Mouse (Mus musculus) macrophage (primary cell): Measurements from ENCODE around the gene Man2a1. TPM values are rescaled to one million over a fixed set of nuclear protein-coding genes. Genes with fewer than 3 reads are reported as not detected.
"Not testable (repeated sequence)": the region's sequence is repeated elsewhere in the genome, so short reads cannot be mapped to it uniquely, and the experiment has no call there.

Experiments used
- H3K27ac ChIP-seq: fragments of 350-480 bp; formaldehyde crosslinking; 2 replicates; pipeline ENCODE4 v1.9.0; 2021
- H3K36me3 ChIP-seq: fragments of 350-480 bp; formaldehyde crosslinking; 2 replicates; pipeline ENCODE4 v1.9.0; 2021; ENCODE audit errors: inconsistent target
- H3K4me3 ChIP-seq: fragments of 350-480 bp; formaldehyde crosslinking; 2 replicates; pipeline ENCODE4 v1.9.0; 2021; ENCODE audit errors: inconsistent target
- H3K79me2 ChIP-seq: fragments of 350-480 bp; formaldehyde crosslinking; 2 replicates; pipeline ENCODE4 v1.9.0; 2021; ENCODE audit errors: inconsistent target
- WGBS: methylation state at CpG from one replicate; pipeline ENCODE4 v1.1.7; 2026; ENCODE audit warnings: inconsistent platforms; ENCODE audit not compliant: missing documents; 5-methylcytosine and 5-hydroxymethylcytosine counted together
- polyA plus RNA-seq: library from polyadenylated mRNA; stranded (reverse); fragments of 250-400 nt; gene quantifications from 3 replicates; pipeline ENCODE4 v1.2.4, GENCODE M21; 2018; ENCODE audit warnings: inconsistent platforms

Gene Man2a1
- polyA plus RNA-seq, 1 experiment from 2014 or later: 83.0 TPM

GRCm38 (mm10) chr17:64754142-64754863, 153.8 kb downstream of the Man2a1 start:
- H3K36me3 ChIP-seq: no peaks in the 10 kb centered on the region
- peak overlapping the region; percentile 10; the same call in 1 of the 2 replicates for H3K4me3 ChIP-seq
- H3K27ac ChIP-seq: peak overlapping the region; percentile 75
- 2% methylated on average over 7 of the region's 9 CpGs for WGBS
- no peaks in the 10 kb centered on the region for H3K79me2 ChIP-seq

- no peaks in the 10 kb centered on the region for H3K36me3 ChIP-seq
- no peak overlapping the region for H3K27ac ChIP-seq
Observed at GRCm38 (mm10) chr17:64755191-64755590, 154.7 kb downstream of the Man2a1 start.

GRCm38 (mm10) chr17:64762651-64763050, 162.1 kb downstream of the Man2a1 start:
- H3K36me3 ChIP-seq, H3K4me3 ChIP-seq, H3K79me2 ChIP-seq, H3K27ac ChIP-seq: not testable (repeated sequence)
- 100% methylated on average over 1 of the region's 4 CpGs for WGBS

More at GRCm38 (mm10) chr17:64755191-64755590, 154.7 kb downstream of the Man2a1 start:
- 58% methylated on average over 5 of the region's 5 CpGs for WGBS
- H3K79me2 ChIP-seq: no peaks in the 10 kb centered on the region
- H3K4me3 ChIP-seq: no peak overlapping the region

- 90% methylated on average over 4 of the region's 4 CpGs for WGBS
- no peak overlapping the region for H3K27ac ChIP-seq
- no peaks in the 10 kb centered on the region for H3K36me3 ChIP-seq
- H3K4me3 ChIP-seq: no peak overlapping the region
- no peaks in the 10 kb centered on the region for H3K79me2 ChIP-seq
Observed at GRCm38 (mm10) chr17:64763491-64763890, 163.0 kb downstream of the Man2a1 start.

GRCm38 (mm10) chr17:64764175-64765122, 163.9 kb downstream of the Man2a1 start:
- H3K79me2 ChIP-seq: no peaks in the 10 kb centered on the region
- no peak overlapping the region for H3K27ac ChIP-seq
- H3K36me3 ChIP-seq: no peaks in the 10 kb centered on the region
- WGBS: 92% methylated on average over 11 of the region's 11 CpGs
- H3K4me3 ChIP-seq: no peak overlapping the region

- H3K4me3 ChIP-seq: no peak overlapping the region
- no peak overlapping the region for H3K27ac ChIP-seq
- WGBS: 89% methylated on average over 9 of the region's 9 CpGs
Observed at GRCm38 (mm10) chr17:64765286-64765685, 164.8 kb downstream of the Man2a1 start.

GRCm38 (mm10) chr17:64766507-64766906, 166.0 kb downstream of the Man2a1 start:
- Histone ChIP-seq H3K27ac (no peak overlapping the region), H3K79me2 (no peaks in the 10 kb centered on the region), H3K4me3 (no peak overlapping the region), H3K36me3 (no peaks in the 10 kb centered on the region)
- WGBS: 86% methylated on average over 6 of the region's 6 CpGs

More at GRCm38 (mm10) chr17:64765286-64765685, 164.8 kb downstream of the Man2a1 start:
- Histone ChIP-seq H3K36me3 (no peaks in the 10 kb centered on the region), H3K79me2 (no peaks in the 10 kb centered on the region)

GRCm38 (mm10) chr17:64770277-64770676, 169.7 kb downstream of the Man2a1 start:
- H3K27ac ChIP-seq: no peak overlapping the region
- H3K79me2 ChIP-seq: no peaks in the 10 kb centered on the region
- H3K4me3 ChIP-seq: no peak overlapping the region
- no peaks in the 10 kb centered on the region for H3K36me3 ChIP-seq
- WGBS: 89% methylated on average over 1 of the region's 1 CpGs

- H3K27ac ChIP-seq: no peak overlapping the region
- no peaks in the 10 kb centered on the region for H3K36me3 ChIP-seq
- H3K4me3 ChIP-seq: no peak overlapping the region
- no peaks in the 10 kb centered on the region for H3K79me2 ChIP-seq
Observed at GRCm38 (mm10) chr17:64772611-64773010, 172.1 kb downstream of the Man2a1 start.

- Histone ChIP-seq H3K27ac (no peak overlapping the region), H3K36me3 (no peaks in the 10 kb centered on the region), H3K79me2 (no peaks in the 10 kb centered on the region), H3K4me3 (no peak overlapping the region)
- 92% methylated on average over 5 of the region's 5 CpGs for WGBS
Observed at GRCm38 (mm10) chr17:64774218-64774617, 173.7 kb downstream of the Man2a1 start.

- WGBS: 89% methylated on average over 3 of the region's 3 CpGs
- H3K79me2 ChIP-seq: no peaks in the 10 kb centered on the region
Observed at GRCm38 (mm10) chr17:64778300-64778699, 177.8 kb downstream of the Man2a1 start.

GRCm38 (mm10) chr17:64778756-64779155, 178.2 kb downstream of the Man2a1 start:
- WGBS: 94% methylated on average over 12 of the region's 12 CpGs
- Histone ChIP-seq H3K36me3 (no peaks in the 10 kb centered on the region), H3K27ac (no peak overlapping the region), H3K79me2 (no peaks in the 10 kb centered on the region), H3K4me3 (no peak overlapping the region)

More at GRCm38 (mm10) chr17:64778300-64778699, 177.8 kb downstream of the Man2a1 start:
- H3K4me3 ChIP-seq: no peak overlapping the region
- no peak overlapping the region for H3K27ac ChIP-seq
- H3K36me3 ChIP-seq: no peaks in the 10 kb centered on the region

GRCm38 (mm10) chr17:64780753-64781490, 180.4 kb downstream of the Man2a1 start:
- Histone ChIP-seq H3K79me2 (no peaks in the 10 kb centered on the region), H3K4me3 (no peak overlapping the region), H3K36me3 (no peaks in the 10 kb centered on the region), H3K27ac (no peak overlapping the region)
- 90% methylated on average over 18 of the region's 18 CpGs for WGBS

- 95% methylated on average over 3 of the region's 3 CpGs for WGBS
- Histone ChIP-seq H3K27ac (no peak overlapping the region), H3K4me3 (no peak overlapping the region), H3K36me3 (no peaks in the 10 kb centered on the region), H3K79me2 (no peaks in the 10 kb centered on the region)
Observed at GRCm38 (mm10) chr17:64782307-64782706, 181.8 kb downstream of the Man2a1 start.
